Mouse (Mus musculus) E14TG2a.4 (cell line): ENCODE results near the gene Polr3h.

Source experiments
- CTCF ChIP-seq: conservative IDR thresholded peaks from 2 replicates; pipeline ENCODE4 v1.5.1; 2014; ENCODE audit warnings: low read length
- NANOG ChIP-seq: IDR thresholded peaks from 2 replicates; pipeline ENCODE4 v1.6.1; 2014; ENCODE audit warnings: borderline replicate concordance, low read length, mixed read lengths

DNA sequence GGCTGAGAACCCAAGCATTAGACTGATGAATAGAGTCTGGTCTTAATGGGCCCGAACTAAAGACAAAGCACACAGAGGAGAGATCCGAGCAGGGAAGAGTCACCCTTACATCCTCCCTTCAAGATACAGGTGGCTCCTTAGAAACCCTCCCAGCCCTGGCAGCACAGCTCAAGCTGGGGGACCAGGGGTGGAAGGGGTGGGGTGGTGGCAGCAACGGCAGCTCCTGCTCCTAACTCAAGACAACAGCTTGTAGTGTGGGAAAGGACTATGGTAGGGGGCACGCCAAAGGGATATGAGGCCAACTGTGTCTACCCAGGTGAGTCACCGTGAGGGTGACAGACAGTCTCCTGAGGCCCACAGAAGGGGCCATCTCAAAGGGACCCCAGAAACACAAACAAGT, 78.2 kb downstream of the Polr3h start:
- TF ChIP-seq NANOG = no peak
- TF ChIP-seq CTCF = no peak
